Mouse (Mus musculus) megakaryocyte, embryonic 14.5 days (primary cell): ENCODE measurements around the gene Hoxa9.

Source experiments
- FLI1 ChIP-seq: IDR thresholded peaks from 2 replicates; pipeline ENCODE4 v1.6.1; 2012; ENCODE audit warnings: low read length, inconsistent platforms, mixed read lengths
- GATA1 ChIP-seq: IDR thresholded peaks from 3 replicates; pipeline ENCODE4 v1.6.1; 2012; ENCODE audit warnings: mixed read lengths, low read length, inconsistent platforms, borderline replicate concordance

GRCm38 (mm10) chr6:52261751-52262462, 31.0 kb upstream of the Hoxa9 start:
- TF ChIP-seq GATA1 (no peak), FLI1 (no peak)
